Mouse (Mus musculus): Measurements from ENCODE around the gene Fam170b.

DNA sequence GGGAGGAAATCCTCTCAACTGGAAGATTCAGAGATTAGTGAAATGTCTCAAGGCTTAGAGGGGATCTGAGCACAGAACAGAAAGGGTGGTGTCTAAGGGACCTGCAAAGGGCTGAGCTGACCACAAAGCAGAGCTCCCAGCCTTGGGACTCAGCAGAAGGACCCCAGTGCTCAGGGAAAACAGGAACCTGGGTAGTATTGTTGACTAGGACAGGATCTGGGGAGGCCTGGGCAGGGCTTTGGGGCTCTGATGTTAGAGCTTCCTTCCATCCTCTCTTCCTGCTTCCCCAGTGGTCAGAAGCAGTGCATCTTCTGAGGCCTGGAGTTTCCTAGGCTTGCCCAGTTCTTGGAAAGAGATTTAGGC lies 32.1 kb upstream of the Fam170b start:
- TF ChIP-seq MAZ (IDR thresholded peaks at IDR 0.05; ENCODE audit: low read depth, low read length) (no peak), GABPA (IDR thresholded peaks at IDR 0.05; ENCODE audit: low read depth, low read length) (no peak), POLR2AphosphoS2 (IDR thresholded peaks at IDR 0.05; ENCODE audit: low read length) (no peak), POLR2A (IDR thresholded peaks at IDR 0.05; ENCODE audit: control insufficient read depth in 1 of 2, insufficient read depth in 1 of 2, low read depth in 1 of 2, low read length in 2 of 2, poor library complexity in 1 of 2) (no peak), MAX (IDR thresholded peaks at IDR 0.05; ENCODE audit: low read length) (no peak), CTCF (IDR thresholded peaks at IDR 0.05 in 2 of 3, conservative IDR thresholded peaks at IDR 0.05 in 1 of 3; ENCODE audit: control insufficient read depth in 1 of 3, insufficient read depth in 1 of 3, low read depth in 2 of 3, low read length in 3 of 3, poor library complexity in 1 of 3, severe bottlenecking in 1 of 3) (no peak), EP300 (IDR thresholded peaks at IDR 0.05; ENCODE audit: low read depth in 1 of 2, low read length in 2 of 2) (no peak), MAFK (IDR thresholded peaks at IDR 0.05; ENCODE audit: borderline replicate concordance, low read depth, low read length) (no peak), E2F4 (IDR thresholded peaks at IDR 0.05; ENCODE audit: borderline replicate concordance, low read depth, low read length) (no peak), TBP (IDR thresholded peaks at IDR 0.05; ENCODE audit: low read depth, low read length) (no peak), ZC3H11A (IDR thresholded peaks at IDR 0.05; ENCODE audit: low read depth, low read length) (no peak)

Measured in MEL (cell line).